Mouse (Mus musculus) lung, postnatal 0 days (tissue): ENCODE data around the gene Tmem132c. TPM values are rescaled to one million over a fixed set of nuclear protein-coding genes. Genes with fewer than 3 reads are reported as not detected.

ENCODE experiments used
- ATAC-seq: fragments of 200-750 bp; cut with Nextera tagmentation; 2 replicates; pipeline ENCODE4 v1.8.0; 2017; ENCODE audit warnings: moderate library complexity
- DNase-seq: peaks from one replicate; pipeline ENCODE4 v3.0.0-alpha.2; 2016; ENCODE audit warnings: low spot score
- H3K27ac ChIP-seq: fragments of 300-500 bp; sonication (generic); 2 replicates; pipeline ENCODE4 v1.5.1; 2014; ENCODE audit warnings: antibody characterized with exemption, mild to moderate bottlenecking, low read length, mixed read lengths
- H3K27me3 ChIP-seq: fragments of 300-500 bp; sonication (generic); replicated peaks from 2 replicates; pipeline ENCODE4 v1.6.1; 2014; ENCODE audit warnings: low read length, mixed read lengths; ENCODE audit not compliant: insufficient read depth
- H3K36me3 ChIP-seq: fragments of 300-500 bp; sonication (generic); 2 replicates; pipeline ENCODE4 v1.6.1; 2014; ENCODE audit warnings: low read length, mixed read lengths; ENCODE audit not compliant: insufficient read depth
- H3K4me1 ChIP-seq: fragments of 300-500 bp; sonication (generic); 2 replicates; pipeline ENCODE4 v1.6.1; 2014; ENCODE audit warnings: antibody characterized with exemption, low read depth, low read length, mixed read lengths; ENCODE audit not compliant: insufficient read depth
- H3K4me2 ChIP-seq: fragments of 300-500 bp; sonication (generic); replicated peaks from 2 replicates; pipeline ENCODE4 v1.6.1; 2014; ENCODE audit warnings: low read depth, mild to moderate bottlenecking, low read length, moderate library complexity, mixed read lengths
- H3K4me3 ChIP-seq: fragments of 300-500 bp; sonication (generic); 2 replicates; pipeline ENCODE4 v1.5.1; 2014; ENCODE audit warnings: low read depth, low read length
- H3K9ac ChIP-seq: fragments of 300-500 bp; sonication (generic); replicated peaks from 2 replicates; pipeline ENCODE4 v1.6.1; 2014; ENCODE audit warnings: low read depth, mild to moderate bottlenecking
- H3K9me3 ChIP-seq: fragments of 300-500 bp; sonication (generic); 2 replicates; pipeline ENCODE4 v1.6.1; 2016; ENCODE audit warnings: low read length, mixed read lengths
- CTCF ChIP-seq: IDR thresholded peaks from 2 replicates; pipeline ENCODE4 v1.5.1; 2016; ENCODE audit warnings: antibody characterized with exemption, mild to moderate bottlenecking
- EP300 ChIP-seq: IDR thresholded peaks from 2 replicates; pipeline ENCODE4 v1.6.1; 2016; ENCODE audit warnings: antibody characterized with exemption, mild to moderate bottlenecking, control low read depth
- WGBS: fragments of 180-500 bp; shearing (Covaris S2); extraction: QIAGEN DNeasy Blood & Tissue Kit; methylation state at CpG from one replicate; pipeline ENCODE4 v1.1.7; 2014; 5-methylcytosine and 5-hydroxymethylcytosine counted together
- polyA plus RNA-seq: library from polyadenylated mRNA; unstranded; fragments of >200 nt; fragmentation: Nextera tagmentation; extraction: Ambion mirVana; gene quantifications from 2 replicates; pipeline ENCODE4 v1.2.1, GENCODE M21; 2015

Tmem132c gene
- polyA plus RNA-seq, 1 experiment from 2014 or later = 11.1 TPM

DNA sequence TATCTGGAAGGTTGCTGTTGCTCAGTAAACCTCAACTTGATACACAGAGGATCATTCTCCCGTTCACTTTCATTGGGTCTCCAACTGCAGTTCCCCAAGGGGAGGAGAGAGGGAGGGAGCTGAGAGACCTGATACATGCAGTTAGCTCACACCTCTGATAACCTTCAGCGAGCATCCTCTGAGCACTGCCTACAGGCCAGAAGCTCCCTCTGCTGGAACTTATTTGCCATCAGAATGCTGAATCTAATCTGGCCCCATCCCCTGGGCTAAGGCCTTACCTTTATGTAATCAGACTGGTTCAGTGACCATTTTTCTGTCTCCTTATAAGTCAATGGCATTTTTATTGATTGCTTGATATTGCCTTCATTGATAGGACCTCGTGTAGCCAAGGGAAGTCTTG lies 29.5 kb downstream of the Tmem132c start:
- WGBS = 47% methylated on average over 3 of the region's 3 CpGs
- Histone ChIP-seq H3K4me3 (no peak overlapping the region), H3K9ac (no peak overlapping the region), H3K27ac (no peak overlapping the region), H3K36me3 (no peaks in the 10 kb centered on the region), H3K9me3 (no peaks in the 10 kb centered on the region), H3K4me1 (no peaks in the 10 kb centered on the region), H3K27me3 (no peaks in the 10 kb centered on the region), H3K4me2 (no peak overlapping the region)
- TF ChIP-seq CTCF = peak; percentile 29; the same call in 1 of the 2 replicates
- TF ChIP-seq EP300 = no peak
- ATAC-seq (no peak), DNase-seq (no peak)

DNA sequence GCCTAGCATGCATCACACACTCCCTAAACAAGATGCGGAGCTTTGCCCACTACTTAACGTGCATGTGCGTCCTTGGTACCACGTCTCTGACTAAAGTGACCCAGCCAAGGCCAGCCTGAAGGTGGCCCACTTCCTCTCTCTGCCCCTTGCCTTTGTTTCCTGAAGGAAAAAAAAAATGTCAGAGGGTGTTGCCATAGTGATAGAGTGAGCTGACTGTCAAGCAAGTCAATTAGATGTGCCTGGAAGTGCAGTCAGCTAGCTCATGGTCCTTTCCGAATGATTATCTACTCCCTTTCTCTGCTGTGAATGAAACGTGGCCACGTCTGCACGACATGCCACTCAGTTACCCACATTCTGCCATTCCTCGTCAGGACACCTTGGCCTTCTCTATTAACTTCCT lies 37.9 kb downstream of the Tmem132c start:
- Histone ChIP-seq H3K27ac (no peak overlapping the region), H3K36me3 (no peaks in the 10 kb centered on the region), H3K4me3 (no peak overlapping the region), H3K9me3 (no peaks in the 10 kb centered on the region), H3K4me2 (no peak overlapping the region), H3K27me3 (no peaks in the 10 kb centered on the region), H3K9ac (no peak overlapping the region), H3K4me1 (no peaks in the 10 kb centered on the region)
- ATAC-seq = no peak
- WGBS = 73% methylated on average over 9 of the region's 9 CpGs
- TF ChIP-seq EP300 = no peak
- no peak for TF ChIP-seq CTCF
- no peak for DNase-seq

DNA sequence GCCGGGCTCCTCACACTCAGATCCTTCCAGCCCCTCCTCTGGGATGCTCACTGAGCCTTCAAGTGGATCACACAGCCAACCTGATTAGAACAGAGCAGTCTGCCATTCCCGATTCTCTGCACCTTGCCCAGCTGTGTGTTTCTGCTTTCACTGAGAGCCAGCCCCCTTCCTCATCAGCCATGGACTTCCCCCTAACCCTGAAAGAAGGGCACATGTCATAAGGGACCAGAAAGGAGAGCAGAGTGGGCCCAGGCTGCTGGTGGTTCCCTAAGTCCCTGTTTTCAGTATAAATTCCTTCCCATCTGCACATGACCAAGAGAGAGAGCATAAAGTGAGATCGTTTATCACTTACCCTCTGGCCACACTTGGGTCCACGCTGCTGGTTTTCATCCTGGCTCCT lies 39.6 kb downstream of the Tmem132c start:
- TF ChIP-seq EP300 (no peak), CTCF (no peak)
- DNase-seq (no peak), ATAC-seq (no peak)
- no peaks in the 10 kb centered on the region for H3K4me1 ChIP-seq
- no peaks in the 10 kb centered on the region for H3K36me3 ChIP-seq
- no peak overlapping the region for H3K4me2 ChIP-seq
- H3K27me3 ChIP-seq = no peaks in the 10 kb centered on the region
- H3K9ac ChIP-seq = no peak overlapping the region
- H3K9me3 ChIP-seq = no peaks in the 10 kb centered on the region
- 55% methylated on average over 4 of the region's 4 CpGs for WGBS
- H3K4me3 ChIP-seq = no peak overlapping the region
- H3K27ac ChIP-seq = no peak overlapping the region

DNA sequence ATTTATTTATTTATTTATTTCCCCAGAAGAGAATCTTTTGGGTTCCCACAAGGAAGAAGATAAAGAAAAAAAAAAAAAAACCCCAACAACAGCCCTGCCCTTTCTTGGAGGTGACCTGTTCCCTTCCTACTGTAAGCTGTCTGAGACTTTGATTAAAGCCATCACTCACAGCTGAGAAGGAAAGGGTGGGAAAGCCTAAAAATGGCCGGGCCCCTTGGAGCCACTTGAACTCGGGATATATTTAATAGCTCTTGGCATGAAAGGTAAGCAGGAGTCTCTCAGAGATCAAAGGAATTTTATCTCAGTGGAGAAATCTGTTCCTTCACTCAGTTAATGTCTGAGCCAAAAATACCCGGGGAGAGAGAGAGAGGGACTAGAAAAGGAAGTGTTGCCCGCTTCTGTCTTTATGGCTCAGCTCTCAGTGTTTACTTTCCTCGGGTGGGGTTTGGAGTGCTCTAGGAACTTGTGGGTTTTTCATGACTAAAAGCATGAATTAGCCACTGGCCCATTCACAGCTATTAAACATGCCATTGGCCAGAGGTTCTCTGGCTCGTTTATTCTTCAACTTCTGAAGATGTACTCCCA lies 41.0 kb downstream of the Tmem132c start:
- H3K27ac ChIP-seq = no peak overlapping the region
- TF ChIP-seq EP300 (peak; percentile 48; the same call in 1 of the 2 replicates), CTCF (no peak)
- DNase-seq = peak; percentile 79
- no peak overlapping the region for H3K4me2 ChIP-seq
- H3K9me3 ChIP-seq = no peaks in the 10 kb centered on the region
- no peaks in the 10 kb centered on the region for H3K36me3 ChIP-seq
- H3K4me3 ChIP-seq = no peak overlapping the region
- WGBS = 6% methylated on average over 6 of the region's 6 CpGs
- no peaks in the 10 kb centered on the region for H3K27me3 ChIP-seq
- no peak overlapping the region for H3K9ac ChIP-seq
- ATAC-seq = peak; percentile 90
- no peaks in the 10 kb centered on the region for H3K4me1 ChIP-seq

DNA sequence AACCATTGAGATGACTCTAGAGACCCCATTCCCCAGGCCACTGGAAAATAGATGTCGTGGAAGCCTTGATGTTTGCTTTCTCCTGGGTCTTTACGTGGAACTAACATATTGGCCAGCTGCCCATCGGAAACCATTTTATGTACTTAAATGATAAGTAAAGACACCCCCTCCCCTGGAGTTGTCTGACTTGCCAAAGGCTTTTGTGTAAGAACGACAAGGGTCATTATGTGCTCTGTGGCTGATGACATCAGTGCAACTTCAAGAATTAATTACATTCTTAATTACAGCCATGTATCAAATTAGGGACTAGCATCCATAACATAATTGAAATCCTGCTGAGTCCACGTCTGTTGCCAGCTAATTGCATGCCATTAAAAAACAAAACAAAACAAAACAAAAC lies 45.3 kb downstream of the Tmem132c start:
- Histone ChIP-seq H3K27me3 (no peaks in the 10 kb centered on the region), H3K36me3 (no peaks in the 10 kb centered on the region), H3K9me3 (no peaks in the 10 kb centered on the region), H3K9ac (no peak overlapping the region), H3K4me2 (no peak overlapping the region), H3K4me3 (no peak overlapping the region), H3K27ac (no peak overlapping the region), H3K4me1 (no peaks in the 10 kb centered on the region)
- 43% methylated on average over 5 of the region's 5 CpGs for WGBS
- no peak for TF ChIP-seq EP300
- TF ChIP-seq CTCF = no peak
- ATAC-seq (no peak), DNase-seq (no peak)

DNA sequence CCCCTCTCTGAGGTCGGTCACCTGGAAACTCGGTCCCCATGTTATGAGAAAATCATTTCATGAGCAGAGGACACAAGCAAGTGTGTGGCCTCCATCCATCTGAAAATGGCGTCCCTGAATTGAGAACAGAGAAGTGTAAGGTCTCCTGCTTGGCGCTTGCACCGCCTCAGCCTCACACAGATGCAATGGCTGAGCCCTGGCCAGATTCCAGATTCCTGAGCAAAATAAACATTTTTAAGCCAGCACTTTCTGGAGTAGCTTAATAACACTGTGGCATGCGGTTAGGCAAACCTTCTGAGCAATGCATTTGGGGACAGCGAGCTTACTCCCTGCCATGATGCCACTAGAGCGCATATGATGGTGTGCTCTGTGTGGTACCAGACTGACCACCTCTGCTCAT lies 48.1 kb downstream of the Tmem132c start:
- no peaks in the 10 kb centered on the region for H3K4me1 ChIP-seq
- 86% methylated on average over 8 of the region's 8 CpGs for WGBS
- DNase-seq = no peak
- no peak overlapping the region for H3K27ac ChIP-seq
- no peak for ATAC-seq
- H3K4me2 ChIP-seq = no peak overlapping the region
- no peak for TF ChIP-seq CTCF
- no peak for TF ChIP-seq EP300
- no peaks in the 10 kb centered on the region for H3K27me3 ChIP-seq
- no peak overlapping the region for H3K4me3 ChIP-seq
- no peaks in the 10 kb centered on the region for H3K9me3 ChIP-seq
- H3K36me3 ChIP-seq = no peaks in the 10 kb centered on the region
- H3K9ac ChIP-seq = no peak overlapping the region
